Mouse (Mus musculus): ENCODE data around the gene Zfp941.
"Not testable (repeated sequence)": the region's sequence is repeated elsewhere in the genome, so short reads cannot be mapped to it uniquely, and the experiment has no call there.

The Zfp941 gene

GRCm38 (mm10) chr7:140780548-140780947 is 41.4 kb downstream of the Zfp941 start:
- DNase-seq, result no peak

GRCm38 (mm10) chr7:140765888-140766739 is 55.9 kb downstream of the Zfp941 start:
- DNase-seq, result no peak

GRCm38 (mm10) chr7:140765391-140765790 is 56.6 kb downstream of the Zfp941 start:
- not testable (repeated sequence) for DNase-seq

GRCm38 (mm10) chr7:140763447-140764020 is 58.4 kb downstream of the Zfp941 start, which contains the start of gene Cyp2e1:
TSS of gene Cyp2e1 (plus strand) at chr7:140763739.
- no peak for DNase-seq

GRCm38 (mm10) chr7:140760647-140761046 is 61.3 kb downstream of the Zfp941 start:
- no peak for DNase-seq
